Mouse (Mus musculus): ENCODE data around the gene Fgfr2. TPM values are rescaled to one million over a fixed set of nuclear protein-coding genes. Genes with fewer than 3 reads are reported as not detected.

The Fgfr2 gene
- polyA plus RNA-seq, 1 experiment: 14.8 TPM

DNA sequence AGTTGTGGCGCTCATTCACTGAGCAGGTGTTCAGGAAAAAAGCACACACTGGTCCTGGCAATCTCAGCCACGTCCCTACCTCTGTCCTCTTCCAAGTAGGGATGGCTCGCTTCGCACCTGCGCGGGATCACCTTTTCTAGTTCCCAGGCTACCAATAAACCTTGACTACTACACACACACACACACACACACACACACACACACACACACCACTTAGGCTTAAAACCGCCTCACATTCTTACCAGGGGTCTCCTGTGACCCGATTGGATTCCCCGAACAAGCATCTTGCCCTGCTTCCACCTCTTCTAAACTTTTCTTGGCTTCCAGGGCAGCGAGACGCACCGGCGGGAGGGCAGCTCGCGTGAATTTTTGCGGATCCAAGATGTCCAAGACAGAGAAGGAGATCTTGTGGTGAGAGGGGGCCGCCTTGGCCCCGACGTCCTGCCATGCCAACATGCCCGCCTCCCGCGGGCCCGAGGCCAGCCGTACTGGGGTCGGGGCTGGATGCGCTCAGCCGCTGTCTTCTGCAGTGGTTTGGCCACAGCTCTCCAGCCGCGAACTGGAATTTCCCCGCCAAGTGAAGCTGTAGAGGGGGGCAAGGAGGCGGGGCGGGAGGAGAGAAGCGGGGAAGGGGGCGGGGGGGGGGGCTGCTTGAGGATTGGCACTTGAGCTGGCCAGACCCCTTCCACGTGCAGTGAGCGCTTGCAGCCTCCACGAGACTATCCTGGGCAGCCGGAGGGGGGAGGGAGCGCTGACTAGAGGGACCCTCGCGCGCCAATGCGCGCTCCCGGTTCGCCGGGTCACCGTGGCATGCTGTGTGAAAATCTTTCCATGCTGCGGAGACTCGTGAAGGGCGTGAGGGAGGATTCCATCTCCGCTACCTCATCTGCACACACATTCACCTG, 523.8 kb downstream of the Fgfr2 start, which contains the start of gene Nkx1-2:
Gene Nkx1-2, minus strand, starts transcription at position 567 of the 905 bp plus-strand sequence.
- Histone ChIP-seq H3K36me3 (ENCODE audit: control insufficient read depth, insufficient read depth, low read length) (no peaks in the 10 kb centered on the region), H3K27ac (ENCODE audit: insufficient read depth, low read depth, low read length) (no peak within 1 kb of the TSS), H3K4me1 (ENCODE audit: control insufficient read depth, insufficient read depth, low read length) (no peaks in the 10 kb centered on the region), H3K27me3 (replicated peaks; ENCODE audit: control insufficient read depth, insufficient read depth, low read length) (peaks cover 2% of the 10 kb centered on the region; the same call in 1 of the 2 replicates), H3K4me3 (ENCODE audit: insufficient read depth, low read depth, low read length) (no peak within 1 kb of the TSS)
- no peak for DNase-seq
- TF ChIP-seq POLR2A (IDR thresholded peaks at IDR 0.05; ENCODE audit: low read depth, low read length) (no peak), CTCF (conservative IDR thresholded peaks at IDR 0.05; ENCODE audit: insufficient read depth, insufficient read length, low read depth, low read length) (no peak)
- 3% methylated on average over 50 of the region's 52 CpGs for WGBS

DNA sequence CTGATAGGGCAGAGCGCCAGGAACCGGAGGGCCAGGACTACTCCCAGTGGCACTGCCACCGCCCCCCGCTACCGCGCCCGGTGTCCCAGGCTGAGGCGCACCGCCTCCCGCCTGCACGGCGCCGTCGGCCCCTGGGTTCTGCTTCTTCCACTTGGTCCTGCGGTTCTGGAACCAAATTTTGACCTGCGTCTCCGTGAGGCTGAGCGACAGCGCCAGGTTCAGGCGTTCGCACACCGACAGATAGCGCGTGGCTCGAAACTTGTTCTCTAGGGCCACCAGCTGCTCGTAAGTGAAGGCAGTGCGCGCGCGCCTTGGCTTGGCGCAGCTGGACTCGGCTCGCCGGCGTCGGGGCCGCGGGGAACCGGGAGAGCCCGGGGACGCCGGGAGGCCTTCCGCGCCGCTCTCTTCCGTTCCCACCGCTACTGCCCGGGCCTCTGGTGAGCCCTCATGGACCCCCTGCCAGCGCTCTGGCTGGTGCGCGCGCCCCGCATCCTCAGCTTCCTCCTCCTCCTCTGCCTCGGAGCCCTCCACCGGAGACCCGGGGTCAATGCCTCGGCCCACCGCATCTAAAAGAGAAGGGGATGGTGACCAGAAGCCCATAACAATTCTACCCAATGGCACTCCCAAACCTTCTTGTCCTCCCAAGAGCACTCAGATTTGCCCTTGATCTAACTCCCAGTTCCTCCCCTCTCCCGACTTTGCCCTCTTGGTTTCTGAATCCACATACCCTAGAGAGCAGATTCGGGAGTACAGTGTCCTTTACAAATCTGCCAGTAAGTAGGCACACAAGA, 525.7 kb downstream of the Fgfr2 start:
- peak overlapping the region; percentile 38; the same call in 1 of the 2 replicates for H3K4me3 ChIP-seq (ENCODE audit: insufficient read depth, low read depth, low read length)
- WGBS: 1% methylated on average over 52 of the region's 60 CpGs
- DNase-seq: peak; percentile 10

DNA sequence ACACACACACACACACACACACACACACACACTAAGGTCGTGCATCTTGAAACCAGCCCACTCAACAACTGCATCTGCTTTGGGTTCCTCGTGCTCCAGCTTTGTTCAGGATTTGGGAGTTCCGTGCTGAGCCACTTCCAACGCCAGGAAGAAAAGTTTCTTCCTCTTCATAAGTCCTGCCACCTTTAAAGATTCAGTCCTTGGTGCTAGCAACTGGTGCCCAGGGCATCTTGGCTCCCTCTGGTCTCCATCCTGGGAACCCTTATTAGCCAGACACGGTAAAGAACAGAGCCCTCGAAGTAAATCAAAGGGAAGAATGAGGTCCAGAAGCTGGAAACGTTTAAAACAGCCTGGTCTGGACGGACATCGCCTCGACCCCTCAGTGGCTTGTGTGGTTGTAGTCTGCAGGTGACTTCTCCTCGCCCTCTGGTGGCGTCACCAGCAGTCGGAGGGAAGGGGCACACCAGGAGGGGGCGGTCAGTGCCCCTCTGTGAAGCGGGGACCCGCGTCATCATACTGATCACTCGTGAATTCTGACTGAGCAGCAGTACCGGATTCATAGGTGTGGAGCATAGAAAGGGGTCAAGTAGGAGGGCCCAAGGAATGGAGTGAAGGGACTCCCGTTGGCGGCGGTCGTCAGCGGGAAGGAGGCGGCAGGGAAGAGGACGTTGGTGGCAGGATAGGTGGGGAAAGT, 526.4 kb downstream of the Fgfr2 start:
- no peak for DNase-seq
- Histone ChIP-seq H3K36me3 (ENCODE audit: control insufficient read depth, insufficient read depth, low read length) (no peaks in the 10 kb centered on the region), H3K4me3 (ENCODE audit: insufficient read depth, low read depth, low read length) (no peak overlapping the region), H3K27me3 (replicated peaks; ENCODE audit: control insufficient read depth, insufficient read depth, low read length) (peaks cover 2% of the 10 kb centered on the region; the same call in 1 of the 2 replicates), H3K4me1 (ENCODE audit: control insufficient read depth, insufficient read depth, low read length) (no peaks in the 10 kb centered on the region), H3K27ac (ENCODE audit: insufficient read depth, low read depth, low read length) (no peak overlapping the region)
- TF ChIP-seq POLR2A (IDR thresholded peaks at IDR 0.05; ENCODE audit: low read depth, low read length) (no peak), CTCF (conservative IDR thresholded peaks at IDR 0.05; ENCODE audit: insufficient read depth, insufficient read length, low read depth, low read length) (0 out of 2 replicates have a peak, but pooled peaks have one; percentile 7)
- WGBS: 14% methylated on average over 26 of the region's 26 CpGs

More for the DNA sequence above, 525.7 kb downstream of the Fgfr2 start:
- H3K36me3 ChIP-seq (ENCODE audit: control insufficient read depth, insufficient read depth, low read length): no peaks in the 10 kb centered on the region
- no peak for TF ChIP-seq CTCF (conservative IDR thresholded peaks at IDR 0.05; ENCODE audit: insufficient read depth, insufficient read length, low read depth, low read length)
- no peak for TF ChIP-seq POLR2A (IDR thresholded peaks at IDR 0.05; ENCODE audit: low read depth, low read length)
- no peak overlapping the region for H3K27ac ChIP-seq (ENCODE audit: insufficient read depth, low read depth, low read length)
- no peaks in the 10 kb centered on the region for H3K4me1 ChIP-seq (ENCODE audit: control insufficient read depth, insufficient read depth, low read length)
- H3K27me3 ChIP-seq (replicated peaks; ENCODE audit: control insufficient read depth, insufficient read depth, low read length): peaks cover 2% of the 10 kb centered on the region; the same call in 1 of the 2 replicates

DNA sequence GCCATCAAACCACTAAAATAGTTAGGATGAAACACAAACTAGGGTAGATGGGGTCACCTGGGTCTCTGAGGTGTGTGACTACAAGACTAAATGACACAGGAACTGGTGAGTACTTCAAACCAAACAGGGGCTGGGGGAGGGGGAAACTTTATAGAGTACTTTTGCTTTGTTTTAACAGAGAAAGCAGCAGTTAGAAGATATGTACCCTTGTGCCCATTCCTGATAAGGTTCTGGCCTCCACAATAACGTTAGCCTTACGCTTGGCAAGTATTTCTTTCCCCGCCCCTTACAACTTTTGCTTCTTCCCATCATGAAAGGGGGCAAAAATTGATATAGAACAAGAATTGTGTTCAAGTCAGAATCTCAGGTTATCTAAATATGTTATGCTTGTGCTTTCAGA, 527.4 kb downstream of the Fgfr2 start:
- H3K27ac ChIP-seq (ENCODE audit: insufficient read depth, low read depth, low read length): no peak overlapping the region
- H3K4me1 ChIP-seq (ENCODE audit: control insufficient read depth, insufficient read depth, low read length): no peaks in the 10 kb centered on the region
- peaks cover 2% of the 10 kb centered on the region; the same call in 1 of the 2 replicates for H3K27me3 ChIP-seq (replicated peaks; ENCODE audit: control insufficient read depth, insufficient read depth, low read length)
- H3K36me3 ChIP-seq (ENCODE audit: control insufficient read depth, insufficient read depth, low read length): no peaks in the 10 kb centered on the region
- TF ChIP-seq CTCF (conservative IDR thresholded peaks at IDR 0.05; ENCODE audit: insufficient read depth, insufficient read length, low read depth, low read length) (no peak), POLR2A (IDR thresholded peaks at IDR 0.05; ENCODE audit: low read depth, low read length) (no peak)
- no peak overlapping the region for H3K4me3 ChIP-seq (ENCODE audit: insufficient read depth, low read depth, low read length)
- no peak for DNase-seq
- 95% methylated on average over 3 of the region's 3 CpGs for WGBS

DNA sequence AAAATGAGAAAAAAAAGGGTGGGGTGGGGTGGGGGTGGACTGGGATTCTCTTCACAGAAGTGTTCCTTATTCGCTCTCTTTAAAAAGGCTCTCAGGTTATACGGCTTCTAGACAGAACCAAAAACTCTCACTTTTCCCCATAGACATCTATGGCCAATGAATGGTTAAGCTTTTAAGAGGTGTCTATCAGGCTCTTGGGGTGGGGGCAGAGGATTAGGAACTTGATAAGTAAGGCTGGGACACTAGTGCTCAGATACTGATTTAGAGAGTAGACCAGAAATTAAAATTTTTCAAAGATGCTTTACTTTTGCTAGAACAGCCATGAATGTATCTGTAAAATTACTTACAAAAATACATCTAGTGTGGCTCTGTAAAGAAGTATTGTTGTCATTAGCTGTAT, 528.8 kb downstream of the Fgfr2 start:
- peaks cover 2% of the 10 kb centered on the region; the same call in 1 of the 2 replicates for H3K27me3 ChIP-seq (replicated peaks; ENCODE audit: control insufficient read depth, insufficient read depth, low read length)
- DNase-seq: no peak
- H3K36me3 ChIP-seq (ENCODE audit: control insufficient read depth, insufficient read depth, low read length): no peaks in the 10 kb centered on the region
- no peak overlapping the region for H3K4me3 ChIP-seq (ENCODE audit: insufficient read depth, low read depth, low read length)
- no peaks in the 10 kb centered on the region for H3K4me1 ChIP-seq (ENCODE audit: control insufficient read depth, insufficient read depth, low read length)
- 95% methylated on average over 2 of the region's 2 CpGs for WGBS
- H3K27ac ChIP-seq (ENCODE audit: insufficient read depth, low read depth, low read length): no peak overlapping the region
- TF ChIP-seq POLR2A (IDR thresholded peaks at IDR 0.05; ENCODE audit: low read depth, low read length) (no peak), CTCF (conservative IDR thresholded peaks at IDR 0.05; ENCODE audit: insufficient read depth, insufficient read length, low read depth, low read length) (no peak)

DNA sequence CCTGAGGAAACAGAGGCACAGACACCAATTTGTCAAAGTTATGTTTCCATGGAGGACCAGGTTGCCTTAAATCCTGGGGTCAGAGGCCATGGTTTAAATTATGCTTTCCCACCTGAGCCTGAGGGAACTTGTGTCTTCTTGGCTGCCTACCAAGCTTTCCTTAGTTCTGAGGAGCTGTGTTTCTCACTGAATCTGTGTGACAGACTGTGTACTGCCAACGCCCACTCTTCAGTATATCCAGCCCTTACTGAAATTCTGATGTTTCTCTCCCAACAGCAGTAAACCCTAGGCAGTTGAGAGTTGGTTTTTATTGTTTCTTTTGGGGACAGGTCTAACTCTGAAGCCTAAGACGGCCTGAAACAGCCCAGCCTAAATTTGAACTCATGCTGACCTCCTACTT, 529.4 kb downstream of the Fgfr2 start:
- no peak for DNase-seq
- H3K27ac ChIP-seq (ENCODE audit: insufficient read depth, low read depth, low read length): no peak overlapping the region
- no peaks in the 10 kb centered on the region for H3K4me1 ChIP-seq (ENCODE audit: control insufficient read depth, insufficient read depth, low read length)
- H3K36me3 ChIP-seq (ENCODE audit: control insufficient read depth, insufficient read depth, low read length): no peaks in the 10 kb centered on the region
- 81% methylated on average over 2 of the region's 2 CpGs for whole genome bisulfite sequencing
- TF ChIP-seq CTCF (conservative IDR thresholded peaks at IDR 0.05; ENCODE audit: insufficient read depth, insufficient read length, low read depth, low read length) (no peak), POLR2A (IDR thresholded peaks at IDR 0.05; ENCODE audit: low read depth, low read length) (no peak)
- H3K4me3 ChIP-seq (ENCODE audit: insufficient read depth, low read depth, low read length): no peak overlapping the region
- peaks cover 2% of the 10 kb centered on the region; the same call in 1 of the 2 replicates for H3K27me3 ChIP-seq (replicated peaks; ENCODE audit: control insufficient read depth, insufficient read depth, low read length)

Data from kidney, adult 2 months (tissue).